Mouse (Mus musculus) midbrain, embryonic 12.5 days (tissue): ENCODE measurements around the gene Phactr3. TPM values are rescaled to one million over a fixed set of nuclear protein-coding genes. Genes with fewer than 3 reads are reported as not detected.

Source experiments
- ATAC-seq: fragments of 200-750 bp; cut with Nextera tagmentation; 2 replicates; pipeline ENCODE4 v1.8.0; 2017; ENCODE audit warnings: low read depth, moderate TSS enrichment, moderate library complexity; ENCODE audit not compliant: low FRiP score
- H3K27ac ChIP-seq: fragments of 300-500 bp; sonication (generic); replicated peaks from 2 replicates; pipeline ENCODE4 v1.5.1; 2016; ENCODE audit warnings: mild to moderate bottlenecking
- H3K27me3 ChIP-seq: fragments of 300-500 bp; sonication (generic); 2 replicates; pipeline ENCODE4 v1.6.1; 2016; ENCODE audit warnings: mild to moderate bottlenecking
- H3K36me3 ChIP-seq: fragments of 300-500 bp; sonication (generic); 2 replicates; pipeline ENCODE4 v1.6.1; 2016
- H3K4me1 ChIP-seq: fragments of 300-500 bp; sonication (generic); 2 replicates; pipeline ENCODE4 v1.6.1; 2016
- H3K4me2 ChIP-seq: fragments of 300-500 bp; sonication (generic); replicated peaks from 2 replicates; pipeline ENCODE4 v1.6.1; 2016; ENCODE audit warnings: mild to moderate bottlenecking, moderate library complexity
- H3K4me3 ChIP-seq: fragments of 300-500 bp; sonication (generic); 2 replicates; pipeline ENCODE4 v1.5.1; 2016; ENCODE audit warnings: mild to moderate bottlenecking
- H3K9ac ChIP-seq: fragments of 300-500 bp; sonication (generic); replicated peaks from 2 replicates; pipeline ENCODE4 v1.6.1; 2016; ENCODE audit warnings: mild to moderate bottlenecking, moderate library complexity
- H3K9me3 ChIP-seq: fragments of 300-500 bp; sonication (generic); 2 replicates; pipeline ENCODE4 v1.6.1; 2016; ENCODE audit warnings: mild to moderate bottlenecking
- WGBS: fragments of 180-500 bp; shearing (Covaris S2); methylation state at CpG from one replicate; pipeline ENCODE4 v1.1.7; 2016; 5-methylcytosine and 5-hydroxymethylcytosine counted together
- polyA plus RNA-seq: library from polyadenylated mRNA; unstranded; fragments of >200 nt; fragmentation: Nextera tagmentation; extraction: Ambion mirVana; gene quantifications from 2 replicates; pipeline ENCODE4 v1.2.1, GENCODE M21; 2016

The Phactr3 gene
- polyA plus RNA-seq, 1 experiment from 2014 or later = 19.1 TPM

GRCm38 (mm10) chr2:178270794-178271193, 152.0 kb downstream of the Phactr3 start:
- 82% methylated on average over 2 of the region's 2 CpGs for WGBS
- Histone ChIP-seq H3K4me3 (no peak overlapping the region), H3K4me2 (no peak overlapping the region), H3K36me3 (no peaks in the 10 kb centered on the region), H3K27me3 (no peaks in the 10 kb centered on the region), H3K27ac (no peak overlapping the region), H3K9ac (no peak overlapping the region), H3K9me3 (no peaks in the 10 kb centered on the region), H3K4me1 (no peaks in the 10 kb centered on the region; the same call in 1 of the 2 replicates)
- no peak for ATAC-seq

- Histone ChIP-seq H3K4me2 (no peak overlapping the region), H3K36me3 (no peaks in the 10 kb centered on the region), H3K9ac (no peak overlapping the region), H3K27me3 (no peaks in the 10 kb centered on the region), H3K9me3 (no peaks in the 10 kb centered on the region), H3K4me1 (no peaks in the 10 kb centered on the region), H3K27ac (no peak overlapping the region), H3K4me3 (no peak overlapping the region)
- ATAC-seq = no peak
- 83% methylated on average over 4 of the region's 4 CpGs for WGBS
These were observed 153.6 kb downstream of the Phactr3 start for GRCm38 (mm10) chr2:178272350-178272749.

GRCm38 (mm10) chr2:178274126-178274525, 155.4 kb downstream of the Phactr3 start:
- H3K9ac ChIP-seq = no peak overlapping the region
- H3K4me1 ChIP-seq = no peaks in the 10 kb centered on the region
- H3K4me3 ChIP-seq = no peak overlapping the region
- H3K27me3 ChIP-seq = no peaks in the 10 kb centered on the region
- peaks cover 2% of the 10 kb centered on the region; the same call in 1 of the 2 replicates for H3K36me3 ChIP-seq
- no peak overlapping the region for H3K27ac ChIP-seq
- no peak overlapping the region for H3K4me2 ChIP-seq
- no peak for ATAC-seq
- WGBS = 73% methylated on average over 4 of the region's 4 CpGs
- H3K9me3 ChIP-seq = no peaks in the 10 kb centered on the region

DNA sequence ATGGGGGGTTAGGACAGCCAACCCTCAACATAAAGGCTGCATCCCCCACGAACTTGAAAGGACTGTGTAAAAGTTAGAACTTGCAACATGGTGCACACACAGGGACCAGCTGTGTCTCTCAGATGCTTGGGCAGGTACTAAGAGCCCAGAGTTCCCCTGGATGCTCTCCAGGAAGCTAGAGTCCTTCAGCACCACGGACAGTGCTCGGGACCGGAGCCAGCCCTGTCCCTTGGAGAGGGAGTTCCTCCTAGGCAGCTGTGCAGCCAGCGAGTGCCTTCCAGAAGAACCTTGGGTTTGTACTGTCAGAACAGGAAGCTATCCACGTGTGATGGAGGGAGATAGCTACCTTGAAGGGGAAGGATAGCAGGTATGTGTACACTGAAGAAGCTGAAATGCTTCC, 158.4 kb downstream of the Phactr3 start:
- no peak overlapping the region for H3K4me3 ChIP-seq
- no peaks in the 10 kb centered on the region for H3K27me3 ChIP-seq
- H3K4me2 ChIP-seq = no peak overlapping the region
- no peak overlapping the region for H3K9ac ChIP-seq
- ATAC-seq = no peak
- H3K36me3 ChIP-seq = peaks cover 7% of the 10 kb centered on the region; the same call in 1 of the 2 replicates
- no peak overlapping the region for H3K27ac ChIP-seq
- H3K4me1 ChIP-seq = no peaks in the 10 kb centered on the region
- no peaks in the 10 kb centered on the region for H3K9me3 ChIP-seq
- WGBS = 15% methylated on average over 6 of the region's 6 CpGs

GRCm38 (mm10) chr2:178281183-178281582, 162.4 kb downstream of the Phactr3 start:
- H3K4me1 ChIP-seq = no peaks in the 10 kb centered on the region
- no peak overlapping the region for H3K4me2 ChIP-seq
- H3K27ac ChIP-seq = no peak overlapping the region
- H3K4me3 ChIP-seq = no peak overlapping the region
- no peak for ATAC-seq
- no peaks in the 10 kb centered on the region for H3K27me3 ChIP-seq
- H3K9me3 ChIP-seq = no peaks in the 10 kb centered on the region
- WGBS = 49% methylated on average over 3 of the region's 3 CpGs
- no peak overlapping the region for H3K9ac ChIP-seq
- H3K36me3 ChIP-seq = peaks cover 7% of the 10 kb centered on the region; the same call in 1 of the 2 replicates

DNA sequence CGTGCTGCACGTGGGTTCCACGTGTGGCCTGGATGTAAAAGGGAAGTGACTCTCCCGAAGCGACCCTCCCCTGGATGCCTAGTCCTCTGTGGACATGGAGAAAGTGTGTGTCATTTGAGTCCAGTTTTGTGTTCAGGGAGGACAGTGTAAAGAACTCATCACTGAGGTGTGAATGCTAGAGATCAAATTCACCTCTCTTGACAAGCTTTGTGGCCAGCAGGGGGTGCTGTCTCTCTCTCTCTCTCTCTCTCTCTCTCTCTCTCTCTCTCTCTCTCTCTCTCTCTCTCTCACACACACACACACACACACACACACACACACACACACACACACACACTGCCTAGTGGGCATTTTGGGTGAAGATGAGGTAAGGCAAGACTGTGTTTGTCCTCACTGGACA, 168.5 kb downstream of the Phactr3 start:
- Histone ChIP-seq H3K4me2 (no peak overlapping the region), H3K4me1 (no peaks in the 10 kb centered on the region), H3K27me3 (no peaks in the 10 kb centered on the region), H3K36me3 (no peaks in the 10 kb centered on the region), H3K4me3 (no peak overlapping the region), H3K9me3 (no peaks in the 10 kb centered on the region), H3K9ac (no peak overlapping the region), H3K27ac (no peak overlapping the region)
- 79% methylated on average over 5 of the region's 5 CpGs for WGBS
- ATAC-seq = no peak

GRCm38 (mm10) chr2:178288666-178289065, 169.9 kb downstream of the Phactr3 start:
- no peaks in the 10 kb centered on the region for H3K9me3 ChIP-seq
- no peak for ATAC-seq
- H3K4me2 ChIP-seq = no peak overlapping the region
- H3K4me1 ChIP-seq = no peaks in the 10 kb centered on the region
- WGBS = 86% methylated on average over 3 of the region's 3 CpGs
- no peak overlapping the region for H3K9ac ChIP-seq
- H3K4me3 ChIP-seq = no peak overlapping the region
- H3K27me3 ChIP-seq = no peaks in the 10 kb centered on the region
- no peak overlapping the region for H3K27ac ChIP-seq
- H3K36me3 ChIP-seq = no peaks in the 10 kb centered on the region

DNA sequence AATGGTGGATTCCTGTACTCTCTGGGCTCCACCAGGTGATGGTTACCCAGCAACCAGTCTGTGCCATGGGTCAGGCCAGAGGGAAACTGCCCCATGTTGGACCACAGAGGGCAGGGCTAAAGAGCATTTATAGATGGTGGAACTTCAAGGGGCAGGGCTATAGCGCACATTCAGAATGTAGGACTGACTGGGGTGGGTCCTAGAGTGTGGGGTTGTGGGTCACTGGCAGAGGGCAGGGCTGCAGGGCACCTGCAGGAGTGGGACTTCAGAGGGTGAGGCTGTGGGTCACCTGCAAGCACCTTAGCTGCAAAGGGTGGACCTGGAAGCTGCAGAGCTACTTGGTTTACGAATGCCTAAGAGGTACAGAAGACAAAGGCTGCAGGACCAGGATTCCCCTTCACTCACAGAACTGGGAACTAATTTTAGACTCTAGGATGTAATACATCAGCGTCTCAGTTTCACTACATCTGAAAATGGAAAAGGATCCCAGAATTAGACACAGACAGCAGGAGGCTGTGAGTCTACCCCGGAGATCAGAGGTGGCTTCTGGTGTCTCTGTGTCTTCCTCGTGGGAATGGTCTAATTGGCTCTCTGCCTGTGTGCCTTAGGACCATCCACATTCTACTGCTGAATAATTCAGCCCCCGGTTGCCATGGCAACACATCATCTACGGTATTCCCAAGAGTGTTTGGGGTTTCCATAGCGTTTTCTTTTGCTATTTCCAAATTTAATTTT, 184.8 kb downstream of the Phactr3 start:
- peak overlapping the region; percentile 86 for H3K27ac ChIP-seq
- no peaks in the 10 kb centered on the region for H3K27me3 ChIP-seq
- ATAC-seq = peak; percentile 88
- H3K4me1 ChIP-seq = peaks cover 29% of the 10 kb centered on the region
- H3K4me2 ChIP-seq = no peak overlapping the region
- no peaks in the 10 kb centered on the region for H3K36me3 ChIP-seq
- no peaks in the 10 kb centered on the region for H3K9me3 ChIP-seq
- no peak overlapping the region for H3K4me3 ChIP-seq
- H3K9ac ChIP-seq = no peak overlapping the region
- WGBS = 47% methylated on average over 8 of the region's 8 CpGs

DNA sequence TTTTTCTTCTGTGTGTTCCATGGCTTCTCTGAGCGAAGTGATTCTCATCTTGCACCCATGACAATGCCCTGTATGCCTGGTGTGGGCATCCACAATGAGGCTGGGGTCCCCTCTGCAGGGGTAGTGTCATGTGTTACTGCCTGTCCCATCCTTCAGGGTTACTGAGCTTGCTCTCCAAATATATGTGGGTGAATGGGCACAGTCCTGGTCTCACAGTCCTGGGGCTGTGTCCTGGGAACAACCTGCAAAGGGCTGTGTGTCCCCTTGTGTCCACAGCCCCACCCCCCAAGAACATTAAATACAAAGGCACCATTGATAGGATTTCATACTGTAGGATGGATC, 185.4 kb downstream of the Phactr3 start:
- Histone ChIP-seq H3K4me1 (peaks cover 29% of the 10 kb centered on the region), H3K9me3 (no peaks in the 10 kb centered on the region), H3K4me3 (no peak overlapping the region), H3K4me2 (no peak overlapping the region), H3K36me3 (no peaks in the 10 kb centered on the region), H3K27me3 (no peaks in the 10 kb centered on the region), H3K9ac (no peak overlapping the region), H3K27ac (peak overlapping the region; percentile 86)
- WGBS = 41% methylated on average over 1 of the region's 1 CpGs
- ATAC-seq = peak; percentile 70

- H3K27me3 ChIP-seq = no peaks in the 10 kb centered on the region
- no peak overlapping the region for H3K4me2 ChIP-seq
- no peak overlapping the region for H3K4me3 ChIP-seq
- WGBS = 80% methylated on average over 6 of the region's 6 CpGs
- no peaks in the 10 kb centered on the region for H3K9me3 ChIP-seq
- H3K27ac ChIP-seq = peak overlapping the region; percentile 86; the same call in 1 of the 2 replicates
- peaks cover 29% of the 10 kb centered on the region for H3K4me1 ChIP-seq
- no peak for ATAC-seq
- H3K36me3 ChIP-seq = no peaks in the 10 kb centered on the region
- no peak overlapping the region for H3K9ac ChIP-seq
These were observed 185.9 kb downstream of the Phactr3 start for GRCm38 (mm10) chr2:178304669-178305068.

DNA sequence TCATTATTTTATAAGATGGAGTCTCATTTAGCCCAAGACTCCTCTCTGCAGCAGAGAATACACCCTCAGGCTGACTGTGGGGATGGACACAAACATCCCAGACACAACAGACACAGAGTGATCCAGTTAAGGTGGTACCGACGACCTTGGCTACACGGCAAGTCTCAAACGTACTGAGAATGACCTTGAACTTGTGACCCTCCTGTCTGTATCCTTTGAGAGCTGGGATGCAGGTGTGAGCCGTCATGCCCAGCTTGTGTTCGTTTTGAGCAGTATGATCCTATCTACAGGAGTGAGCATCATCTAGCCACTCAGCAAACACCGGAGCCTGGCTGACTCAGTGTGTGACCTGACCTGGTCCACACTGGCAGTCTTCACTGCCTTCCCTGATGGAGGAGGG, 194.8 kb downstream of the Phactr3 start:
- Histone ChIP-seq H3K4me2 (no peak overlapping the region), H3K9me3 (no peaks in the 10 kb centered on the region), H3K27ac (no peak overlapping the region), H3K9ac (no peak overlapping the region), H3K36me3 (no peaks in the 10 kb centered on the region), H3K27me3 (no peaks in the 10 kb centered on the region), H3K4me3 (no peak overlapping the region), H3K4me1 (no peaks in the 10 kb centered on the region)
- no peak for ATAC-seq
- 83% methylated on average over 7 of the region's 7 CpGs for WGBS

DNA sequence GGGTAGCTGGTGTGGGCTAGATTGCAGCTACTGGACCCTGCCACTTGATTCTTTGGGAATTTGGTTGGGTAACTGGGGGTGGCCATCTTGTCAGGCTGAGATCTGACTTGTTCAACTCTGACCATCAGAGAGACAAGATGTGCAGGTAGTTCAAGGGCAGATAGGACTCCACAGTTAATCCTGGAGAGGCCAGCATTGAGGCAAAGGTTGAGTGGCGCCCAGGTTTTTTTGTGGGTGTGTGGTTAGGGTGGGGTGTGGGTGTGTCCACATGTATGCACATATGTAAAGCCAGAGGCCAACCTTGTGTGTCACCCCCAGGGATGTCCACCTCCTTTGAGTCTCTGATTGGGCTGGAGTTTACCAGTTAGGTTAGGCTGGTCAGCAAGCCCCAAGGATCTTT, 197.5 kb downstream of the Phactr3 start:
- Histone ChIP-seq H3K9ac (no peak overlapping the region), H3K4me3 (no peak overlapping the region), H3K27ac (no peak overlapping the region), H3K4me1 (no peaks in the 10 kb centered on the region), H3K27me3 (no peaks in the 10 kb centered on the region), H3K9me3 (no peaks in the 10 kb centered on the region), H3K4me2 (no peak overlapping the region), H3K36me3 (no peaks in the 10 kb centered on the region)
- no peak for ATAC-seq
- 89% methylated on average over 1 of the region's 1 CpGs for WGBS

- Histone ChIP-seq H3K4me1 (no peaks in the 10 kb centered on the region), H3K27me3 (no peaks in the 10 kb centered on the region), H3K4me2 (no peak overlapping the region), H3K27ac (no peak overlapping the region), H3K4me3 (no peak overlapping the region), H3K9ac (no peak overlapping the region), H3K9me3 (no peaks in the 10 kb centered on the region), H3K36me3 (no peaks in the 10 kb centered on the region)
- 84% methylated on average over 7 of the region's 7 CpGs for WGBS
- no peak for ATAC-seq
These were observed 201.0 kb downstream of the Phactr3 start for GRCm38 (mm10) chr2:178319766-178320165.
